Mouse (Mus musculus) megakaryocyte, embryonic 14.5 days (primary cell): Measurements from ENCODE around the gene Acat1. TPM values are rescaled to one million over a fixed set of nuclear protein-coding genes. Genes with fewer than 3 reads are reported as not detected.

Source experiments
- H3K27me3 ChIP-seq: replicated peaks from 2 replicates; pipeline ENCODE3; 2012; ENCODE audit warnings: inconsistent platforms
- H3K36me3 ChIP-seq: replicated peaks from 2 replicates; pipeline ENCODE3; 2012; ENCODE audit warnings: low read length, inconsistent platforms, mixed read lengths
- H3K4me1 ChIP-seq: 2 replicates; pipeline ENCODE4 v1.6.1; 2012; ENCODE audit warnings: inconsistent platforms
- H3K4me3 ChIP-seq: replicated peaks from 2 replicates; pipeline ENCODE3; 2012; ENCODE audit warnings: moderate library complexity, mild to moderate bottlenecking, inconsistent platforms
- H3K9me3 ChIP-seq: 2 replicates; pipeline ENCODE4 v1.6.1; 2012; ENCODE audit warnings: inconsistent platforms
- FLI1 ChIP-seq: IDR thresholded peaks from 2 replicates; pipeline ENCODE4 v1.6.1; 2012; ENCODE audit warnings: low read length, inconsistent platforms, mixed read lengths
- GATA1 ChIP-seq: IDR thresholded peaks from 3 replicates; pipeline ENCODE4 v1.6.1; 2012; ENCODE audit warnings: mixed read lengths, low read length, inconsistent platforms, borderline replicate concordance
- polyA plus RNA-seq: library from polyadenylated mRNA; stranded (reverse); fragments of >175 nt; gene quantifications from 2 replicates; pipeline ENCODE4 v1.2.3, GENCODE M21; 2012; ENCODE audit warnings: low replicate concordance; ENCODE audit not compliant: insufficient read depth

Acat1 gene
- polyA plus RNA-seq, 1 experiment: 110 TPM

- Histone ChIP-seq H3K9me3 (no peaks in the 10 kb centered on the region), H3K27me3 (no peaks in the 10 kb centered on the region), H3K36me3 (peaks cover 66% of the 10 kb centered on the region), H3K4me1 (peaks cover 84% of the 10 kb centered on the region), H3K4me3 (peak overlapping the region; percentile 50)
- TF ChIP-seq FLI1: no peak
These were observed 8.6 kb downstream of the Acat1 start for GRCm38 (mm10) chr9:53601541-53601940.

- peaks cover 70% of the 10 kb centered on the region for H3K4me1 ChIP-seq
- no peak overlapping the region for H3K4me3 ChIP-seq
- peaks cover 63% of the 10 kb centered on the region for H3K36me3 ChIP-seq
- no peaks in the 10 kb centered on the region for H3K27me3 ChIP-seq
- no peaks in the 10 kb centered on the region for H3K9me3 ChIP-seq
- TF ChIP-seq FLI1 (no peak), GATA1 (no peak)
These were observed 11.6 kb downstream of the Acat1 start for GRCm38 (mm10) chr9:53598631-53599030.

- H3K36me3 ChIP-seq: peaks cover 71% of the 10 kb centered on the region
- no peaks in the 10 kb centered on the region for H3K9me3 ChIP-seq
- no peaks in the 10 kb centered on the region for H3K27me3 ChIP-seq
- no peak overlapping the region for H3K4me3 ChIP-seq
- no peak for TF ChIP-seq GATA1
- TF ChIP-seq FLI1: no peak
- peaks cover 61% of the 10 kb centered on the region for H3K4me1 ChIP-seq
These were observed 13.1 kb downstream of the Acat1 start for GRCm38 (mm10) chr9:53596971-53597600.

GRCm38 (mm10) chr9:53594764-53595163 is 15.4 kb downstream of the Acat1 start:
- peaks cover 51% of the 10 kb centered on the region for H3K4me1 ChIP-seq
- H3K36me3 ChIP-seq: peaks cover 78% of the 10 kb centered on the region
- no peak for TF ChIP-seq GATA1
- TF ChIP-seq FLI1: no peak

GRCm38 (mm10) chr9:53581870-53582269 is 28.3 kb downstream of the Acat1 start:
- Histone ChIP-seq H3K9me3 (peaks cover 11% of the 10 kb centered on the region; the same call in 1 of the 2 replicates), H3K27me3 (no peaks in the 10 kb centered on the region), H3K4me3 (no peak overlapping the region), H3K36me3 (peaks cover 98% of the 10 kb centered on the region), H3K4me1 (peaks cover 22% of the 10 kb centered on the region; the same call in 1 of the 2 replicates)
- no peak for TF ChIP-seq GATA1
- TF ChIP-seq FLI1: no peak

More at GRCm38 (mm10) chr9:53594764-53595163, 15.4 kb downstream of the Acat1 start:
- no peaks in the 10 kb centered on the region for H3K9me3 ChIP-seq
- H3K4me3 ChIP-seq: peak overlapping the region; percentile 26
- H3K27me3 ChIP-seq: no peaks in the 10 kb centered on the region

GRCm38 (mm10) chr9:53575721-53576120 is 34.5 kb downstream of the Acat1 start:
- H3K4me3 ChIP-seq: no peak overlapping the region
- H3K9me3 ChIP-seq: no peaks in the 10 kb centered on the region
- no peaks in the 10 kb centered on the region for H3K27me3 ChIP-seq
- H3K4me1 ChIP-seq: peaks cover 41% of the 10 kb centered on the region
- TF ChIP-seq FLI1 (no peak), GATA1 (no peak)
- H3K36me3 ChIP-seq: peaks cover 88% of the 10 kb centered on the region

- H3K9me3 ChIP-seq: no peaks in the 10 kb centered on the region
- TF ChIP-seq GATA1: no peak
- TF ChIP-seq FLI1: no peak
- H3K4me1 ChIP-seq: peaks cover 53% of the 10 kb centered on the region
- peak overlapping the region; percentile 74 for H3K4me3 ChIP-seq
- H3K27me3 ChIP-seq: no peaks in the 10 kb centered on the region
- H3K36me3 ChIP-seq: peaks cover 86% of the 10 kb centered on the region
These were observed 37.5 kb downstream of the Acat1 start for GRCm38 (mm10) chr9:53572516-53573307.

- H3K27me3 ChIP-seq: no peaks in the 10 kb centered on the region
- H3K36me3 ChIP-seq: peaks cover 87% of the 10 kb centered on the region
- TF ChIP-seq FLI1: no peak
- no peak for TF ChIP-seq GATA1
- H3K9me3 ChIP-seq: no peaks in the 10 kb centered on the region
- peak overlapping the region; percentile 62 for H3K4me3 ChIP-seq
- peaks cover 49% of the 10 kb centered on the region for H3K4me1 ChIP-seq
These were observed 39.5 kb downstream of the Acat1 start for GRCm38 (mm10) chr9:53570662-53571061.

- peaks cover 34% of the 10 kb centered on the region for H3K4me1 ChIP-seq
- no peaks in the 10 kb centered on the region for H3K27me3 ChIP-seq
- H3K36me3 ChIP-seq: peaks cover 12% of the 10 kb centered on the region
- H3K4me3 ChIP-seq: peak overlapping the region; percentile 98
- H3K9me3 ChIP-seq: no peaks in the 10 kb centered on the region
- TF ChIP-seq GATA1 (no peak), FLI1 (no peak)
These were observed 72.7 kb downstream of the Acat1 start for GRCm38 (mm10) chr9:53537336-53537965.
